Mouse (Mus musculus): ENCODE results near the gene Gm10309. TPM values are rescaled to one million over a fixed set of nuclear protein-coding genes. Genes with fewer than 3 reads are reported as not detected.

Gm10309 gene
- under 1 TPM; 0.41 to 0.90 TPM for polyA plus RNA-seq (2017; shearing (Covaris generic))

GRCm38 (mm10) chr17:86505183-86505631, at the start of gene Gm10309:
Gm10309 (minus strand) TSS chr17:86505232.
- no peak for ATAC-seq

- no peak for ATAC-seq
These were observed 47.0 kb upstream of the Gm10309 start for GRCm38 (mm10) chr17:86551995-86552394.

- no peak for ATAC-seq
These were observed 46.5 kb upstream of the Gm10309 start for GRCm38 (mm10) chr17:86551561-86551960.

GRCm38 (mm10) chr17:86549128-86549527, 44.1 kb upstream of the Gm10309 start:
- no peak for ATAC-seq

- ATAC-seq = no peak
These were observed 41.5 kb upstream of the Gm10309 start for GRCm38 (mm10) chr17:86546529-86546928.

GRCm38 (mm10) chr17:86539881-86540430, 34.9 kb upstream of the Gm10309 start:
- ATAC-seq = no peak

- ATAC-seq = peak; percentile 94
These were observed 31.0 kb upstream of the Gm10309 start for GRCm38 (mm10) chr17:86535827-86536656.

- no peak for ATAC-seq
These were observed 30.1 kb upstream of the Gm10309 start for GRCm38 (mm10) chr17:86535096-86535495.

GRCm38 (mm10) chr17:86533549-86533851, 28.5 kb upstream of the Gm10309 start:
- no peak for ATAC-seq

- no peak for ATAC-seq
These were observed 27.9 kb upstream of the Gm10309 start for GRCm38 (mm10) chr17:86532783-86533548.

GRCm38 (mm10) chr17:86531231-86531630, 26.2 kb upstream of the Gm10309 start:
- no peak for ATAC-seq

- no peak for ATAC-seq
These were observed 24.4 kb upstream of the Gm10309 start for GRCm38 (mm10) chr17:86529411-86529810.

GRCm38 (mm10) chr17:86529003-86529402, 24.0 kb upstream of the Gm10309 start:
- no peak for ATAC-seq

GRCm38 (mm10) chr17:86527298-86527697, 22.3 kb upstream of the Gm10309 start:
- no peak for ATAC-seq

GRCm38 (mm10) chr17:86526016-86526415, 21.0 kb upstream of the Gm10309 start:
- ATAC-seq = no peak

- ATAC-seq = no peak
These were observed 20.0 kb upstream of the Gm10309 start for GRCm38 (mm10) chr17:86525075-86525474.

- no peak for ATAC-seq
These were observed 18.8 kb upstream of the Gm10309 start for GRCm38 (mm10) chr17:86523843-86524242.

- no peak for ATAC-seq
These were observed 18.3 kb upstream of the Gm10309 start for GRCm38 (mm10) chr17:86523374-86523773.

- ATAC-seq = no peak
These were observed 17.6 kb upstream of the Gm10309 start for GRCm38 (mm10) chr17:86522649-86523048.

GRCm38 (mm10) chr17:86521252-86521651, 16.2 kb upstream of the Gm10309 start:
- ATAC-seq = no peak

GRCm38 (mm10) chr17:86518604-86519003, 13.6 kb upstream of the Gm10309 start:
- no peak for ATAC-seq

- no peak for ATAC-seq
These were observed 11.6 kb upstream of the Gm10309 start for GRCm38 (mm10) chr17:86516630-86517029.

- no peak for ATAC-seq
These were observed 10.1 kb upstream of the Gm10309 start for GRCm38 (mm10) chr17:86514974-86515620.
